Mouse (Mus musculus) myocyte (in vitro differentiated cells): ENCODE measurements around the gene Tmub2. TPM values are rescaled to one million over a fixed set of nuclear protein-coding genes. Genes with fewer than 3 reads are reported as not detected.

Experiments
- H3K27me3 ChIP-seq: one replicate; pipeline ENCODE4 v1.6.1; 2011; ENCODE audit not compliant: control insufficient read depth, insufficient read depth, insufficient read length
- H3K36me3 ChIP-seq: one replicate; pipeline ENCODE4 v1.6.1; 2011; ENCODE audit not compliant: control insufficient read depth, insufficient read depth
- H3K4me2 ChIP-seq: one replicate; pipeline ENCODE4 v1.6.1; 2011; ENCODE audit warnings: low read depth, control low read depth
- H3K4me3 ChIP-seq: one replicate; pipeline ENCODE4 v1.5.1; 2011; ENCODE audit warnings: mild to moderate bottlenecking, control low read depth, moderate library complexity
- H3K79me2 ChIP-seq: one replicate; pipeline ENCODE4 v1.6.1; 2011; ENCODE audit not compliant: control insufficient read depth, insufficient read depth
- H3ac ChIP-seq: one replicate; pipeline ENCODE4 v1.6.1; 2011; ENCODE audit not compliant: control insufficient read depth, insufficient read length
- CEBPB ChIP-seq: IDR thresholded peaks from 2 replicates; pipeline ENCODE4 v1.6.1; 2011; ENCODE audit warnings: mild to moderate bottlenecking, moderate library complexity; ENCODE audit not compliant: poor library complexity, insufficient read depth, severe bottlenecking
- E2F4 ChIP-seq: IDR thresholded peaks from one replicate; pipeline ENCODE4 v1.6.1; 2011; ENCODE audit warnings: mild to moderate bottlenecking, control low read depth, moderate library complexity; ENCODE audit not compliant: insufficient read depth
- MAX ChIP-seq: IDR thresholded peaks from one replicate; pipeline ENCODE4 v1.6.1; 2011; ENCODE audit warnings: low read depth, mild to moderate bottlenecking, control low read depth
- MYOD1 ChIP-seq, 3 experiments: IDR thresholded peaks; one replicate each; pipeline ENCODE4 v1.6.1; 2011; ENCODE audit warnings: control low read depth in 2 of 3, low read depth in 2 of 3, mild to moderate bottlenecking in 2 of 3, moderate library complexity in 1 of 3; ENCODE audit not compliant: insufficient read length in 2 of 3, control insufficient read depth in 1 of 3
- MYOG ChIP-seq, 3 experiments: IDR thresholded peaks; one replicate each; pipeline ENCODE4 v1.6.1; 2011; ENCODE audit warnings: control low read depth in 2 of 3, low read depth in 2 of 3, mild to moderate bottlenecking in 2 of 3; ENCODE audit not compliant: insufficient read length in 2 of 3, control insufficient read depth in 1 of 3, insufficient read depth in 1 of 3
- POLR2A ChIP-seq: IDR thresholded peaks from one replicate; pipeline ENCODE4 v1.6.1; 2011; ENCODE audit warnings: low read depth, mild to moderate bottlenecking, control low read depth, moderate library complexity; ENCODE audit not compliant: insufficient read length
- POLR2AphosphoS2 ChIP-seq: IDR thresholded peaks from one replicate; pipeline ENCODE4 v1.6.1; 2011; ENCODE audit warnings: low read depth, control low read depth; ENCODE audit not compliant: insufficient read length
- REST ChIP-seq: IDR thresholded peaks from one replicate; pipeline ENCODE4 v1.6.1; 2011; ENCODE audit warnings: mild to moderate bottlenecking, control low read depth, moderate library complexity; ENCODE audit not compliant: insufficient read depth, insufficient read length
- SRF ChIP-seq: IDR thresholded peaks from one replicate; pipeline ENCODE4 v1.6.1; 2011; ENCODE audit warnings: low read depth; ENCODE audit not compliant: control insufficient read depth, insufficient read length
- TCF12 ChIP-seq: IDR thresholded peaks from one replicate; pipeline ENCODE4 v1.6.1; 2011; ENCODE audit warnings: mild to moderate bottlenecking, control low read depth; ENCODE audit not compliant: poor library complexity, insufficient read depth, severe bottlenecking
- TCF3 ChIP-seq: IDR thresholded peaks from one replicate; pipeline ENCODE4 v1.6.1; 2011; ENCODE audit warnings: low read depth, control low read depth; ENCODE audit not compliant: insufficient read length
- USF1 ChIP-seq: IDR thresholded peaks from one replicate; pipeline ENCODE4 v1.6.1; 2011; ENCODE audit warnings: low read depth, mild to moderate bottlenecking, control low read depth, moderate library complexity
- polyA plus RNA-seq: library from polyadenylated mRNA; unstranded; fragments of >200 nt; fragmentation: generic; extraction: Trizol; gene quantifications from one replicate; pipeline ENCODE4 v1.2.1, GENCODE M21; 2012; ENCODE audit warnings: missing spikeins

Tmub2 gene
- polyA plus RNA-seq, 1 experiment = 39.5 TPM

DNA sequence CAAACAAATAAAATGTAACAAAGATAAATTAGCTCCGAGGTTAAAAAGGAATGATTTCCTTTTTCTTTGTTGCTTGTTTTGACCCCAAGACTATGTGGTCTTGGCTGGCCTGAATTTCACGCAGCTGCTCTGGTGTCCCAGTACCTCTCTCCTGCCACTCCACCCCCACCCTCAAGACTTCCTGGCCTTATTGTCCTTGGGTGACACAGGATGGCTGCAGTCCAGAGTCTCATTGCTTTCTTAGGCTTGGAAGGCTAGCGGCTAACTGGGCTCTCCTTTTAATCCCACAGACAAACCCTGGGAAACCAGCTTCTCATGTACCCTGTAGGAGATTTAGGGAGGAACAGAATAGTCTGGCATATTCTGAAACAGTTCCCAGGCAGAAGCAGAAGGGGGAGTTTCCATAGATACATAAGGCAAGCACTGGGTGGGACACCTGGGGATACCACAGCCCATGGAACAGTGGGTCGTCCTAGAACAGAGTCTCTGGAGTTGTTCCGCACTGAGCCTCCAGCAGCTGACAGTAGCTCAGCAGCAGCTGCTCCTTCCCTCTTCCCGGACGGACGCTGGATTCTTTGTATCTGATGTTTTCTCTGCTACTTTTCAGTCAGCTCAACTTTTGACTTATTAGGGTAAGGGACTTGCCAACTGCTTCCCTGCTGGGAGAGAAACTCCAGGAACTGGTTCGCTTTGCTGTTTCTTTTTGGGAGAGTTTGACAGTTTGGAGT is 50.4 kb downstream of the Tmub2 start:
- H3K4me3 ChIP-seq = no peak overlapping the region

GRCm38 (mm10) chr11:102336191-102336590 is 51.5 kb downstream of the Tmub2 start:
- H3ac ChIP-seq = no peak overlapping the region
- no peak overlapping the region for H3K4me3 ChIP-seq
- peaks cover 12% of the 10 kb centered on the region for H3K27me3 ChIP-seq
- no peaks in the 10 kb centered on the region for H3K36me3 ChIP-seq
- TF ChIP-seq TCF3 (no peak), USF1 (no peak), SRF (no peak), CEBPB (no peak), TCF12 (no peak), MAX (no peak), MYOD1 (IDR thresholded peaks at IDR 0.05; ENCODE audit: control insufficient read depth in 1 of 3, insufficient read length in 2 of 3, low read depth in 2 of 3) (no peak), REST (no peak), MYOG (IDR thresholded peaks at IDR 0.05; ENCODE audit: control insufficient read depth in 1 of 3, insufficient read depth in 1 of 3, insufficient read length in 2 of 3, low read depth in 2 of 3) (no peak), E2F4 (no peak), POLR2AphosphoS2 (no peak), POLR2A (no peak)
- no peak overlapping the region for H3K4me2 ChIP-seq
- H3K79me2 ChIP-seq = no peaks in the 10 kb centered on the region

More for the DNA sequence above, 50.4 kb downstream of the Tmub2 start:
- Histone ChIP-seq H3K79me2 (no peaks in the 10 kb centered on the region), H3ac (no peak overlapping the region), H3K4me2 (peak overlapping the region; percentile 9), H3K36me3 (no peaks in the 10 kb centered on the region), H3K27me3 (peaks cover 12% of the 10 kb centered on the region)
- TF ChIP-seq USF1 (no peak), MYOD1 (IDR thresholded peaks at IDR 0.05; ENCODE audit: control insufficient read depth in 1 of 3, insufficient read length in 2 of 3, low read depth in 2 of 3) (peak; percentile 42 to 88 (median 86)), MYOG (IDR thresholded peaks at IDR 0.05; ENCODE audit: control insufficient read depth in 1 of 3, insufficient read depth in 1 of 3, insufficient read length in 2 of 3, low read depth in 2 of 3) (peak; percentile 73 to 94 (median 91))

DNA sequence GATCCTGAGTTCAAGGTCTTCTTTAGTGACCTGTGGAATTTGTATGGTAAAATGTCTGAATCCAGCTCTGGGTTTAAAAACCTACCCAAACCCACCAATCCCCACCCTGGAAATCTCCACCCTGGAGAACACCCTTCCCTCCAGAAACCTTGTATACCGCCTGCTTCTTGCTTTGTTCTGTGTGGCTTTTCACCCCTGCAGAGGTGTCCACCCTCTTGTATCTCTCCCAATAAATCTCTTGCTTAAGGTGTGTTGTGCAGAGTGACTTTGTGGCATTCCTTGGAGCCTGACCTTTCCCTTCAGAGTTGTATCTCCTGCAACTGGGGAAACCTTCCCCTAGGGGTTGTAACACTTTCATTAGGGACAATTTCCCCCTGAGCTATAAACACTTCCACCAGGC is 53.2 kb downstream of the Tmub2 start:
- peaks cover 13% of the 10 kb centered on the region for H3K27me3 ChIP-seq
- TF ChIP-seq MYOG (IDR thresholded peaks at IDR 0.05; ENCODE audit: control insufficient read depth in 1 of 3, insufficient read depth in 1 of 3, insufficient read length in 2 of 3, low read depth in 2 of 3) (no peak), E2F4 (no peak), CEBPB (no peak), REST (no peak), TCF12 (no peak), POLR2AphosphoS2 (no peak), TCF3 (no peak), MYOD1 (IDR thresholded peaks at IDR 0.05; ENCODE audit: control insufficient read depth in 1 of 3, insufficient read length in 2 of 3, low read depth in 2 of 3) (no peak), POLR2A (no peak)

GRCm38 (mm10) chr11:102338561-102338960 is 53.8 kb downstream of the Tmub2 start:
- Histone ChIP-seq H3ac (no peak overlapping the region), H3K79me2 (no peaks in the 10 kb centered on the region), H3K36me3 (no peaks in the 10 kb centered on the region), H3K4me3 (no peak overlapping the region), H3K27me3 (peaks cover 11% of the 10 kb centered on the region), H3K4me2 (no peak overlapping the region)
- TF ChIP-seq MYOG (IDR thresholded peaks at IDR 0.05; ENCODE audit: control insufficient read depth in 1 of 3, insufficient read depth in 1 of 3, insufficient read length in 2 of 3, low read depth in 2 of 3) (peak in 1 of 3 experiments; percentile 8), MAX (no peak)

More for the DNA sequence above, 53.2 kb downstream of the Tmub2 start:
- H3K4me3 ChIP-seq = no peak overlapping the region
- no peak overlapping the region for H3ac ChIP-seq
- no peaks in the 10 kb centered on the region for H3K79me2 ChIP-seq
- H3K36me3 ChIP-seq = no peaks in the 10 kb centered on the region
- H3K4me2 ChIP-seq = no peak overlapping the region

Other genes starting within 250 kb of the Tmub2 start
- not detected for gene Cd300lg, start 243.4 kb upstream of the Tmub2 start, polyA plus RNA-seq
- 4.3 TPM for gene Mpp2, start 196.4 kb upstream of the Tmub2 start, polyA plus RNA-seq
- not detected for gene Ppy, start 183.6 kb upstream of the Tmub2 start, polyA plus RNA-seq
- gene Pyy, start 177.1 kb upstream of the Tmub2 start, polyA plus RNA-seq = not detected
- not detected for gene Nags, start 139.4 kb upstream of the Tmub2 start, polyA plus RNA-seq
- 37.7 TPM for gene Tmem101, start 128.5 kb upstream of the Tmub2 start, polyA plus RNA-seq
- 33.1 TPM for gene Lsm12, start 99.6 kb upstream of the Tmub2 start, polyA plus RNA-seq
- 58.1 TPM for gene G6pc3, start 95.3 kb upstream of the Tmub2 start, polyA plus RNA-seq
- gene Hdac5, start 54.8 kb upstream of the Tmub2 start, polyA plus RNA-seq = 77.3 TPM
- gene BC030867, start 36.0 kb upstream of the Tmub2 start, polyA plus RNA-seq = 4.4 TPM
- gene Asb16, start 16.2 kb upstream of the Tmub2 start, polyA plus RNA-seq = 5.1 TPM
- 39.5 TPM for gene Atxn7l3, start 11.7 kb downstream of the Tmub2 start, polyA plus RNA-seq
- gene Ubtf, start 34.8 kb downstream of the Tmub2 start, polyA plus RNA-seq = 58.6 TPM
- gene Slc4a1, start 81.3 kb downstream of the Tmub2 start, polyA plus RNA-seq = not detected
- 10.3 TPM for gene Rundc3a, start 108.5 kb downstream of the Tmub2 start, polyA plus RNA-seq
- 274 TPM for gene Slc25a39, start 123.0 kb downstream of the Tmub2 start, polyA plus RNA-seq
- 174 TPM for gene Grn, start 145.4 kb downstream of the Tmub2 start, polyA plus RNA-seq
- 162 TPM for gene Fam171a2, start 162.8 kb downstream of the Tmub2 start, polyA plus RNA-seq
- gene Itga2b, start 185.2 kb downstream of the Tmub2 start, polyA plus RNA-seq = 7.2 TPM